Mouse (Mus musculus): ENCODE measurements around the gene Dnajb2. TPM values are rescaled to one million over a fixed set of nuclear protein-coding genes. Genes with fewer than 3 reads are reported as not detected.

Dnajb2 gene
- total and polyA plus RNA-seq, 3 experiments, result 6.8 to 15.2 (median 13.8) TPM

DNA sequence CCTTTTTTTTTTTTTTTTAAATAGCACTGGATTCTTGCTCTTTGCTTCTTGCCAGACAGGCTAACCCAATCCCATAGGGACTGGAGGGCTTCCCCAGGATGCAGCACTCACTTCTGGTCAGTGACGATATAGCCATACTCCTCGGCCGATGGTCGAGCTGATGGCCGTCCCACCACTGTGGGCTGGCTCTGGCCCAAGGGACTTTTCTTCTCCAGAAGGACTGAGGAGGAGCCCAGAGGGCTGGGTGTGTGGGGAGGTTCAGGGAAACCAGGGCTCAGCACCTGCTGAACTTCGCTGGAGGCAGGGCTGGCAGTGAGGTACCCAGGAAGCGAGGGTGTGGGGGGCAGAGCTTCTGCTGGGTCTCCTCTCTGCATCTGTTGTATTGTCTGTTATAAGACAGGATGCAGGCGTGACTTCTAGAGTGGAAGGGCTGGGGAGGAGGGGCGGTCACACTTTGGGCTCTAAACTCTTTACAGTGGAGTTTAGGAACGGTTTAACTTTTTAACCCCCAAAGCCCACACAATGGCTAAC, 19.4 kb downstream of the Dnajb2 start:
- Histone ChIP-seq H3K27ac (ENCODE audit: insufficient read depth, low read depth) (no peak overlapping the region), H3K27me3 (replicated peaks) (peaks cover 42% of the 10 kb centered on the region), H3K36me3 (replicated peaks in 1 of 2; ENCODE audit: control insufficient read depth in 1 of 2, insufficient read depth in 1 of 2, low read length in 1 of 2) (no peaks in the 10 kb centered on the region), H3K4me1 (ENCODE audit: control insufficient read depth in 1 of 2, insufficient read depth in 2 of 2) (peaks cover 6 to 12% of the 10 kb centered on the region in 2 experiments), H3K9me3 (replicated peaks; ENCODE audit: low read length) (no peaks in the 10 kb centered on the region), H3K4me2 (ENCODE audit: insufficient read depth, low read depth, poor library complexity, severe bottlenecking) (no peak overlapping the region), H3K79me2 (replicated peaks; ENCODE audit: control insufficient read depth, extremely low read depth, insufficient read depth, poor library complexity, severe bottlenecking) (no peaks in the 10 kb centered on the region), H3K4me3 (replicated peaks in 1 of 3; ENCODE audit: low read depth in 2 of 3, low read length in 2 of 3, poor library complexity in 1 of 3) (no peak overlapping the region), H3K9ac (ENCODE audit: insufficient read depth, low read depth) (no peak overlapping the region)
- dilution Hi-C loops (cut with MboI; ENCODE audit: extremely low pct_ligation_motif_present, extremely low pct_unique_long_range_greater_than_20kb, low sequenced_read_pairs), result no loop called here
- no peak for DNase-seq (ENCODE audit: extremely low read depth)
- in situ Hi-C loops (cut with MboI; ENCODE audit: low pct_ligation_motif_present, low pct_unique_long_range_greater_than_20kb, low sequenced_read_pairs), result loop anchor here (25.0 kb wide), 1 partner anchor 318 kb away; the partner anchor contains the start of gene Cfap65
- no peak for TF ChIP-seq CTCF (conservative IDR thresholded peaks at IDR 0.05 in 1 of 2, IDR thresholded peaks at IDR 0.05 in 1 of 2; ENCODE audit: low read depth in 2 of 2, low read length in 2 of 2)

DNA sequence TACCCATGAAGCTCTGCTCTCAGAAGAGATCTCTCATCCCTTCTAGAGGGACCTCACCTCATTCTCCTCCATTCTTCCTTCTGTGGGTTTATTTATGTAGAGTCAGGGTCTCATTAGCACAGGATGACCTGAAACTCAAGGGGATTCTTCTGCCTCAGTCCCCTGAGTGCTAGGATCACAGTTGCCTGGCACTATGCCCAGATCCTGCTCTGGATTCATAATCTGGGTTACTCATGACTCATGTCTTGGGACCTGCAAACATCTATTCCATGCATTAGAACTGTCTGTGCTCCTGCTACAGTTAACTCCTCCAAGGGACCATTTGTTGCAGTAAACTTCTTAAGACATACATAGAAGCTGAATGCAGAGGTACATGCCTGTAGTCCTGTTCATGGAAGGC, 25.1 kb downstream of the Dnajb2 start:
- DNase-seq (ENCODE audit: extremely low read depth), result no peak

DNA sequence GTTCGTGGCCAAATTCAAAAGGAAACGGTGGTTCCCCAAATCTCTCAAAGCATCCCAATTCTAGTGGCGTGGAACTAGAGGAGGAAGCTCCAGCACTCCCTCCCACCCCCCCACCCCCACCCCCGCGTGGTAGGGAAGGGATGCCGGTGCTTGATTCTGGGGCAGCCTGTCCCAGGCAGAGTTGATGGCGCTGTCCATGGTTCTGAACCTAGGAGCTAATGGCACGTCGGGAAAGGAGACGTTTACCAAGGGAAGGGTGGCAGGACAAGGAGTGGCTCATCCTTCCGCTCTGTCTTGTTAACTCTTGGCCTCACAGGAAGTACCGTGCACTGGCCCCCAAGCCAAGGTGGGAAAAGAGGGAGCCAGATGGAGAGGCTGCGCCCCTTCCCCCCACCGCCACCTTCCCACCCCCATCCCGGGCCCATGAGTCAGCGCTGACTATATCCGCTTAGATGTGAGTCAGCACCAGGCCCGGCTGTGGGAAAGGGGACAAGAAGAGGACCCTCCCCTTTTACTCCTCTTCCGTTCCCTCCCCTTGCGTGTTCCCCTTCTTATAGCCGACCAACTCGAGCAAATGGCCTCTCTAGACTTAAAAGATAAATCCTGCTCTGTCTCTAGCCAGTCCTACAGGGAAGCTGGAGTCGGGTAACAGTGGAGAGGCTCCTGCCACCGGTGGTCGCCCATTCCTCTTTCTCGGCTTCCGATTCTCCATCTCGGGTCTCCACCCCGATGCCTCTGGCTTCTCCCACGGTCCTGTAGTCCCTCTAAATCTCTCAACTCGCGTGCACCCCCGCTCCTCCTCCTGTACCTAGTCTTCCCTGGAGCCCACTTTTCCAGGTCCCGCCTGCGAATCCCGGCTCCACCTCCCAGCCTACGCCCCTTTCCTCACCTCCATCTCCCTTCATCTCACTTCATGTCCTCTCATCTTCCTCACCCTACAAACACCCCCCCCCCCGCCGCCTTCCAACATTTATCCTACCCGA, 27.1 kb downstream of the Dnajb2 start:
- peak; percentile 32 for DNase-seq (ENCODE audit: extremely low read depth)
- Histone ChIP-seq H3K9me3 (replicated peaks; ENCODE audit: low read length) (no peaks in the 10 kb centered on the region), H3K79me2 (replicated peaks; ENCODE audit: control insufficient read depth, extremely low read depth, insufficient read depth, poor library complexity, severe bottlenecking) (no peaks in the 10 kb centered on the region), H3K4me1 (ENCODE audit: control insufficient read depth in 1 of 2, insufficient read depth in 2 of 2) (no peaks in the 10 kb centered on the region), H3K4me3 (replicated peaks in 1 of 3; ENCODE audit: low read depth in 2 of 3, low read length in 2 of 3, poor library complexity in 1 of 3) (no peak overlapping the region), H3K9ac (ENCODE audit: insufficient read depth, low read depth) (no peak overlapping the region), H3K4me2 (ENCODE audit: insufficient read depth, low read depth, poor library complexity, severe bottlenecking) (no peak overlapping the region), H3K27me3 (replicated peaks) (peaks cover 60% of the 10 kb centered on the region), H3K36me3 (replicated peaks in 1 of 2; ENCODE audit: control insufficient read depth in 1 of 2, insufficient read depth in 1 of 2, low read length in 1 of 2) (no peaks in the 10 kb centered on the region), H3K27ac (ENCODE audit: insufficient read depth, low read depth) (no peak overlapping the region)
- dilution Hi-C loops (cut with MboI; ENCODE audit: extremely low pct_ligation_motif_present, extremely low pct_unique_long_range_greater_than_20kb, low sequenced_read_pairs) (no loop called here), in situ Hi-C loops (cut with MboI; ENCODE audit: low pct_ligation_motif_present, low pct_unique_long_range_greater_than_20kb, low sequenced_read_pairs) (loop anchor here (25.0 kb wide), 1 partner anchor 326 kb away; the partner anchor contains the start of gene Cfap65)
- TF ChIP-seq HCFC1 (IDR thresholded peaks at IDR 0.05; ENCODE audit: low read depth, low read length), result no peak
- TF ChIP-seq ZNF384 (IDR thresholded peaks at IDR 0.05; ENCODE audit: low read depth, low read length), result no peak
- no peak for TF ChIP-seq ZKSCAN1 (IDR thresholded peaks at IDR 0.05; ENCODE audit: borderline replicate concordance, low read depth, low read length)
- TF ChIP-seq EP300 (IDR thresholded peaks at IDR 0.05; ENCODE audit: low read length), result no peak
- TF ChIP-seq SIN3A (IDR thresholded peaks at IDR 0.05; ENCODE audit: low read length), result no peak
- TF ChIP-seq NELFE (IDR thresholded peaks at IDR 0.05; ENCODE audit: low read depth, low read length), result no peak
- TF ChIP-seq GABPA (IDR thresholded peaks at IDR 0.05; ENCODE audit: insufficient replicate concordance, low read depth, low read length), result no peak
- no peak for TF ChIP-seq CTCF (conservative IDR thresholded peaks at IDR 0.05 in 1 of 2, IDR thresholded peaks at IDR 0.05 in 1 of 2; ENCODE audit: low read depth in 2 of 2, low read length in 2 of 2)
- TF ChIP-seq POLR2AphosphoS2 (IDR thresholded peaks at IDR 0.05; ENCODE audit: low read depth, low read length), result no peak
- no peak for TF ChIP-seq MAX (IDR thresholded peaks at IDR 0.05; ENCODE audit: low read length)
- no peak for TF ChIP-seq RAD21 (IDR thresholded peaks at IDR 0.05; ENCODE audit: low read depth, low read length)

More for the DNA sequence above, 25.1 kb downstream of the Dnajb2 start:
- dilution Hi-C loops (cut with MboI; ENCODE audit: extremely low pct_ligation_motif_present, extremely low pct_unique_long_range_greater_than_20kb, low sequenced_read_pairs) (no loop called here), in situ Hi-C loops (cut with MboI; ENCODE audit: low pct_ligation_motif_present, low pct_unique_long_range_greater_than_20kb, low sequenced_read_pairs) (loop anchor here (25.0 kb wide), 1 partner anchor 324 kb away; the partner anchor contains the start of gene Cfap65)
- no peak overlapping the region for H3K27ac ChIP-seq (ENCODE audit: insufficient read depth, low read depth)
- no peaks in the 10 kb centered on the region for H3K9me3 ChIP-seq (replicated peaks; ENCODE audit: low read length)
- TF ChIP-seq RCOR1 (conservative IDR thresholded peaks at IDR 0.05; ENCODE audit: low read depth, low read length), result no peak
- TF ChIP-seq RAD21 (IDR thresholded peaks at IDR 0.05; ENCODE audit: low read depth, low read length), result no peak
- TF ChIP-seq POLR2A (IDR thresholded peaks at IDR 0.05; ENCODE audit: low read depth, low read length), result no peak
- TF ChIP-seq ZC3H11A (IDR thresholded peaks at IDR 0.05; ENCODE audit: low read depth, low read length), result no peak
- no peak for TF ChIP-seq BHLHE40 (IDR thresholded peaks at IDR 0.05; ENCODE audit: low read depth, low read length)
- no peak for TF ChIP-seq UBTF (IDR thresholded peaks at IDR 0.05; ENCODE audit: low read depth, low read length)
- TF ChIP-seq KAT2A (IDR thresholded peaks at IDR 0.05; ENCODE audit: insufficient replicate concordance, low read length), result no peak
- no peak overlapping the region for H3K4me2 ChIP-seq (ENCODE audit: insufficient read depth, low read depth, poor library complexity, severe bottlenecking)
- H3K9ac ChIP-seq (ENCODE audit: insufficient read depth, low read depth), result no peak overlapping the region
- H3K79me2 ChIP-seq (replicated peaks; ENCODE audit: control insufficient read depth, extremely low read depth, insufficient read depth, poor library complexity, severe bottlenecking), result no peaks in the 10 kb centered on the region
- H3K27me3 ChIP-seq (replicated peaks), result peaks cover 64% of the 10 kb centered on the region
- H3K4me1 ChIP-seq (ENCODE audit: control insufficient read depth in 1 of 2, insufficient read depth in 2 of 2), result no peaks in the 10 kb centered on the region
- H3K4me3 ChIP-seq (replicated peaks in 1 of 3; ENCODE audit: low read depth in 2 of 3, low read length in 2 of 3, poor library complexity in 1 of 3), result no peak overlapping the region
- H3K36me3 ChIP-seq (replicated peaks in 1 of 2; ENCODE audit: control insufficient read depth in 1 of 2, insufficient read depth in 1 of 2, low read length in 1 of 2), result no peaks in the 10 kb centered on the region

All from CH12.LX (cell line).